Mouse (Mus musculus) spleen, adult 2 months (tissue): ENCODE data around the gene Lmbr1l.

Experiments used
- CTCF ChIP-seq: fragments of 200-500 bp; IDR thresholded peaks from 2 replicates; pipeline ENCODE4 v1.5.1; 2011; ENCODE audit warnings: mild to moderate bottlenecking, inconsistent platforms; ENCODE audit not compliant: insufficient read depth, insufficient read length, insufficient replicate concordance; ENCODE audit errors: extremely low read depth
- POLR2A ChIP-seq: fragments of 200-500 bp; IDR thresholded peaks from 2 replicates; pipeline ENCODE4 v1.6.1; 2011; ENCODE audit warnings: low read depth, low read length, inconsistent platforms

DNA sequence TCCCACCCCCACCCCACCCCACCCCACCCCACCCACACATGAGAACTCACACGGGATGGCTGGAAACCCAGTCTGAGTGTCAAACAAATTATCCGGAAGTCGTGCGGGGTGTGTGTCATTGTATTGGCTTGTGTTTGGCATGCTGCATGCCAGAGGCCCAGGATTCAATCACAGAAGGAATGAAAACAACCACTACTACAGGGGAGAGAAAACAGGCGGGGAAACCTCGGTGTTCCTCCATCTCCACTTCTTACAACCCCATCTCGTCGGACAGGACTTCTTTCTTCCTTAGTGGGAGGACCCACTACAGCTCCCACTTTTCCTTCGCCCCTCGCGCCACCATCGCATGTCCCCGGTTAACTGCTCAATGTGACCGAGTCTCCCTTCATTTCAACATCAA, 940 bp downstream of the Lmbr1l start:
- no peak for TF ChIP-seq CTCF
- no peak for TF ChIP-seq POLR2A
